Mouse (Mus musculus) E14TG2a.4 (cell line): ENCODE measurements at regions not wholly inside any gene's neighbourhood (a gene's known extent, or its start where the extent isn't known, plus 50 kb on each side); places are given as distances from the start of the nearest gene placed in this dataset.

Experiments used
- CTCF ChIP-seq: conservative IDR thresholded peaks from 2 replicates; pipeline ENCODE4 v1.5.1; 2014; ENCODE audit warnings: low read length
- NANOG ChIP-seq: IDR thresholded peaks from 2 replicates; pipeline ENCODE4 v1.6.1; 2014; ENCODE audit warnings: borderline replicate concordance, low read length, mixed read lengths
- POU5F1 ChIP-seq: IDR thresholded peaks from 2 replicates; pipeline ENCODE4 v1.6.1; 2014; ENCODE audit warnings: low read length, borderline replicate concordance

- no peak for TF ChIP-seq CTCF
- TF ChIP-seq POU5F1, result no peak
- no peak for TF ChIP-seq NANOG
Observed at GRCm38 (mm10) chr1:158187651-158188050, 168.5 kb downstream of the Brinp2 start.
